Mouse (Mus musculus): Measurements from ENCODE around the gene Gba. TPM values are rescaled to one million over a fixed set of nuclear protein-coding genes. Genes with fewer than 3 reads are reported as not detected.

Gene Gba
- polyA plus RNA-seq, 1 experiment: 69.8 TPM

DNA sequence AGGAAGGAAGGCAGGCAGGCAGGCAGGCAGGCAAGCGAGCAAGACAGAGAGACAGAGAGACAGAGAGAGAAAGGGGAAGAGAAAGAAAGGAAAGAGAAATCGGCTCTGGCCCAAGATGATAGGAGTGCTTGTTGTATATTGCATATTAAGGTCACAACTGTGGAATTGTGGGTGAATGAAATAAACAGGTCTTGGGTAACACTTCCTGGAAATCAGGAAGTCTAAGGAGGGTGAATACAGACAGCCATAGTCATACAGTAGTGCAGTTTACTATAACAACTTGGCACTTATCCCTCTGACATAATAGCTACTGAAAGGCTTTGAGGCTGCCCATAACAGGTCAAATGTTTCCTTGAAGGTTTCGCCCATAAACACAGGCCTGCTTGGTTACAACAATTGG, 2.9 kb upstream of the Gba start:
- WGBS: 77% methylated on average over 3 of the region's 3 CpGs
- DNase-seq: no peak
- Histone ChIP-seq H3K27ac (ENCODE audit: insufficient read depth, low read length) (no peak overlapping the region), H3K4me1 (ENCODE audit: control insufficient read depth, insufficient read depth, low read length) (no peaks in the 10 kb centered on the region; the same call in 1 of the 2 replicates), H3K4me3 (replicated peaks; ENCODE audit: insufficient read depth, low read depth, low read length) (no peak overlapping the region), H3K27me3 (ENCODE audit: control insufficient read depth, insufficient read depth, low read length) (no peaks in the 10 kb centered on the region)
- TF ChIP-seq CTCF (IDR thresholded peaks at IDR 0.05; ENCODE audit: borderline replicate concordance, insufficient read depth, low read depth, low read length) (no peak), POLR2A (IDR thresholded peaks at IDR 0.05; ENCODE audit: borderline replicate concordance, insufficient read depth, low read length) (no peak)

DNA sequence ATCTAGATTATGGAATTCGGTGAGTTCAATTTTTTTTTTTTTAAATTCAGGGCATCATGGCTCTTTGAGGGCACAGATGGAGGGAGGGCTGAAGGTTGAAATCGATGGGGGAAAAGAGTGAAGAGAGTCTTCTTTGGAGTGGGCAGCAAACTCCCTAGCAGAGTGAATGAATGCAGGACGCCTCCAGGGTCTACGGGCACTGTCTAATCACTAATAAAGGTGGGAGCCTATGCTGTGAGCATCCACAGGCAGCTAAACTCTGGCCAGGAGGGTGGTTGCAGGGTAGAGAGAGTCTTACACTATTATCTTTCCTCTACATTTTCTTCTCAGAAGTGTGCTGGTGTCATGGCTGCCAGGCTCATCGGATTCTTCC, 400 bp downstream of the Gba start:
- WGBS: 20% methylated on average over 5 of the region's 5 CpGs
- no peaks in the 10 kb centered on the region; the same call in 1 of the 2 replicates for H3K4me1 ChIP-seq (ENCODE audit: control insufficient read depth, insufficient read depth, low read length)
- H3K27ac ChIP-seq (ENCODE audit: insufficient read depth, low read length): no peak overlapping the region
- TF ChIP-seq CTCF (IDR thresholded peaks at IDR 0.05; ENCODE audit: borderline replicate concordance, insufficient read depth, low read depth, low read length) (no peak), POLR2A (IDR thresholded peaks at IDR 0.05; ENCODE audit: borderline replicate concordance, insufficient read depth, low read length) (no peak)
- no peaks in the 10 kb centered on the region for H3K27me3 ChIP-seq (ENCODE audit: control insufficient read depth, insufficient read depth, low read length)
- DNase-seq: no peak
- H3K4me3 ChIP-seq (replicated peaks; ENCODE audit: insufficient read depth, low read depth, low read length): peak overlapping the region; percentile 72

DNA sequence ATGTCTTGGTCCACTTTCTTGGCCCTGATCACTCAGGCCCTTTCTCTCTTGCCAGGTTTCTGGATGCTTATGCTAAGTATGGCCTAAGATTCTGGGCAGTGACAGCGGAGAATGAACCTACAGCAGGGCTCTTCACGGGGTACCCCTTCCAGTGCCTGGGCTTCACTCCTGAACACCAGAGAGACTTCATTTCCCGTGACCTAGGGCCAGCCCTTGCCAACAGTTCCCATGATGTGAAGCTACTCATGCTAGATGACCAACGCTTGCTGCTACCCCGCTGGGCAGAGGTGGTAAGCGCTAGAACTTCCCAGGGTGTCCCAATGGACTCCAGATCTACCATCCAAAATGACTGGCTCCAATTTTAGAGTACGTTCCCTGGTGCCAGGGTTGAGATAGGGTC, 3.4 kb downstream of the Gba start:
- TF ChIP-seq CTCF (IDR thresholded peaks at IDR 0.05; ENCODE audit: borderline replicate concordance, insufficient read depth, low read depth, low read length) (no peak), POLR2A (IDR thresholded peaks at IDR 0.05; ENCODE audit: borderline replicate concordance, insufficient read depth, low read length) (no peak)
- H3K4me3 ChIP-seq (replicated peaks; ENCODE audit: insufficient read depth, low read depth, low read length): no peak overlapping the region
- no peaks in the 10 kb centered on the region for H3K27me3 ChIP-seq (ENCODE audit: control insufficient read depth, insufficient read depth, low read length)
- H3K4me1 ChIP-seq (ENCODE audit: control insufficient read depth, insufficient read depth, low read length): no peaks in the 10 kb centered on the region; the same call in 1 of the 2 replicates
- H3K27ac ChIP-seq (ENCODE audit: insufficient read depth, low read length): no peak overlapping the region
- 78% methylated on average over 7 of the region's 7 CpGs for WGBS
- no peak for DNase-seq

DNA sequence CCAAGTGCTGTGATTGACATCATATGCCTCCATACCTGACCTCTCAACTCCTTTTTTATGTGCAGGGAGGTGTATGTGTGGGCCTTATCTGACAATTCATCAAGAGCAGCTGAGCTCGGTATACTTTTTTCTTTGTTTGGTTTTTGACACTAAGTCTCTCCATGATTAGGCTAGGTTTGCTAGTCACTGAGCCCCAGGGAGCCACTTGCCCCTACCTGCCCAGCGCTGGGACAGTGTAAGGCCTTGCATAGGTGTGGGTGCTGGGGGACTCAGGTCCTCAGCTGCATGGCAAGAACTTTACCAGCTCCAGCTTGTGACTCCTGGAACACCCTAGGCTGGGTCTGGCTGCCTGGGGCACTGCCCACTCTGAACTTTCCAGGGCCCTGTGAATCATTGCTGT, 4.0 kb downstream of the Gba start:
- Histone ChIP-seq H3K4me1 (ENCODE audit: control insufficient read depth, insufficient read depth, low read length) (no peaks in the 10 kb centered on the region; the same call in 1 of the 2 replicates), H3K27me3 (ENCODE audit: control insufficient read depth, insufficient read depth, low read length) (no peaks in the 10 kb centered on the region), H3K4me3 (replicated peaks; ENCODE audit: insufficient read depth, low read depth, low read length) (no peak overlapping the region), H3K27ac (ENCODE audit: insufficient read depth, low read length) (no peak overlapping the region)
- TF ChIP-seq CTCF (IDR thresholded peaks at IDR 0.05; ENCODE audit: borderline replicate concordance, insufficient read depth, low read depth, low read length) (no peak), POLR2A (IDR thresholded peaks at IDR 0.05; ENCODE audit: borderline replicate concordance, insufficient read depth, low read length) (no peak)
- WGBS: 95% methylated on average over 2 of the region's 2 CpGs
- no peak for DNase-seq

DNA sequence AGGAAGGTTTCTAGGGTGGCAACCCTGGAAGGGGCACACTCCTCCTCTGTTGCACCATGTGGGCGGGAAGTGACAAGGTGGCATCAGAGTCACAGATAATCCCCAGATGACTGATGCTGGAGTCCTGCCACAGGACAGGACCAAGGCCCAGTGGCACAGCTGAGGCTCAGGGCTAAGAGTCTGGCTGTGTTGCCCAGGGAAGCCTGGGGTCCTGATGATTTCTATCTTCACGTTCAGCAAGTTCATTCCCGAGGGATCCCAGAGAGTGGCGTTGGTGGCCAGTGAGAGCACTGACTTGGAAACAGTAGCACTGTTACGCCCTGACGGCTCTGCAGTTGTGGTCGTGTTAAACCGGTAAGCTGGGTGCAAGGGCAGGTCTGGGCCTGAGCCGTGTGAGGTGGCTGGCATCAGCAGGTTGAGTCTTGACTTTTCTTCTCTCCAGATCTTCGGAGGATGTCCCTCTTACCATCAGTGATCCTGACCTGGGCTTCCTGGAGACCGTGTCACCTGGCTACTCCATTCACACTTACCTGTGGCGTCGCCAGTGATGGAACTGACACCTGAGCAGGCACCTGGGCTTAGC, 5.4 kb downstream of the Gba start:
- no peak for DNase-seq
- Histone ChIP-seq H3K27ac (ENCODE audit: insufficient read depth, low read length) (no peak overlapping the region), H3K27me3 (ENCODE audit: control insufficient read depth, insufficient read depth, low read length) (no peaks in the 10 kb centered on the region), H3K4me3 (replicated peaks; ENCODE audit: insufficient read depth, low read depth, low read length) (no peak overlapping the region), H3K4me1 (ENCODE audit: control insufficient read depth, insufficient read depth, low read length) (no peaks in the 10 kb centered on the region; the same call in 1 of the 2 replicates)
- WGBS: 77% methylated on average over 13 of the region's 13 CpGs
- no peak for TF ChIP-seq POLR2A (IDR thresholded peaks at IDR 0.05; ENCODE audit: borderline replicate concordance, insufficient read depth, low read length)

DNA sequence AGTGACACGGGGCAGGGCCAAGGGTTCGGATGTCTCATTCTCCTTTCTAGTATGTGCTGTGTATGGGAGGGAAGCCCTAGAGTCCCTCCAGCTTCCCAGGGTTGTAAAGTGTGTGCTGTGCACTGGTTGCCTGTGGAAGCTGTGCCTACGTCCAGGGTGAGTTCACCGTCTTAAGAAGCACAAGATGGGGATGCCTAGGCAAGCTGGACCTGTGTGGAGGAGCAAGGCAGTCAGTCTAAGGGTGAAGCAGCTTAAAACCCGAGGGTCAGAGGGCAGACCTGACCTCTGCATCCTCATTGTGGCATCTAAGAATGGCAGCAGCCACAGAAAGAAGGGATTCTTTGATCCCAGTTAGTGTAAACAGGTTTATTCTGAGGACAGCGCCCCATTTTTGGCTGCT, 6.0 kb downstream of the Gba start:
- Histone ChIP-seq H3K4me3 (replicated peaks; ENCODE audit: insufficient read depth, low read depth, low read length) (no peak overlapping the region), H3K27ac (ENCODE audit: insufficient read depth, low read length) (no peak overlapping the region), H3K27me3 (ENCODE audit: control insufficient read depth, insufficient read depth, low read length) (no peaks in the 10 kb centered on the region), H3K4me1 (ENCODE audit: control insufficient read depth, insufficient read depth, low read length) (no peaks in the 10 kb centered on the region; the same call in 1 of the 2 replicates)
- DNase-seq: no peak
- WGBS: 87% methylated on average over 6 of the region's 6 CpGs
- no peak for TF ChIP-seq POLR2A (IDR thresholded peaks at IDR 0.05; ENCODE audit: borderline replicate concordance, insufficient read depth, low read length)

DNA sequence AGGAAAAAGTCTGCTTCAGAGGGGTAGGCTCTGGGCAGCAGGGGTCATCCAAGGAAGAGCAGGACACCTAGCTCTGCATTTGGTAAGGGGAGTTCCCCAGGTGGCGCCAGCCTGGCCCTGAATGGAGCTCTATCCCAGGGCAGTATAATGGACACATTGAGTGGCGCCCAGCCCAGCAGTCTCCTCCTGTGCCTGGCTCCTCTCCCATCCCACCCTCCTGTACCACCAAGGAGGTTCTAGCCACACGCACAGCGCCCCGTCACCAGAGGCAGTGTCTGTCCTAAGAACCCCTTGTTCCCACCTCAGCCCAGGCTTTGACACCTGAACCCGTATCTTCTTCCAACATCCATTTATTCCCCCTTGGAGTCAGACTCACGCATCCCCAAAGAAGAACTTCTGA, 7.0 kb downstream of the Gba start:
- DNase-seq: no peak
- WGBS: 73% methylated on average over 7 of the region's 7 CpGs
- Histone ChIP-seq H3K27ac (ENCODE audit: insufficient read depth, low read length) (no peak overlapping the region), H3K27me3 (ENCODE audit: control insufficient read depth, insufficient read depth, low read length) (no peaks in the 10 kb centered on the region), H3K4me1 (ENCODE audit: control insufficient read depth, insufficient read depth, low read length) (no peaks in the 10 kb centered on the region), H3K4me3 (replicated peaks; ENCODE audit: insufficient read depth, low read depth, low read length) (no peak overlapping the region)
- TF ChIP-seq POLR2A (IDR thresholded peaks at IDR 0.05; ENCODE audit: borderline replicate concordance, insufficient read depth, low read length): no peak
- TF ChIP-seq CTCF (IDR thresholded peaks at IDR 0.05; ENCODE audit: borderline replicate concordance, insufficient read depth, low read depth, low read length): no peak

DNA sequence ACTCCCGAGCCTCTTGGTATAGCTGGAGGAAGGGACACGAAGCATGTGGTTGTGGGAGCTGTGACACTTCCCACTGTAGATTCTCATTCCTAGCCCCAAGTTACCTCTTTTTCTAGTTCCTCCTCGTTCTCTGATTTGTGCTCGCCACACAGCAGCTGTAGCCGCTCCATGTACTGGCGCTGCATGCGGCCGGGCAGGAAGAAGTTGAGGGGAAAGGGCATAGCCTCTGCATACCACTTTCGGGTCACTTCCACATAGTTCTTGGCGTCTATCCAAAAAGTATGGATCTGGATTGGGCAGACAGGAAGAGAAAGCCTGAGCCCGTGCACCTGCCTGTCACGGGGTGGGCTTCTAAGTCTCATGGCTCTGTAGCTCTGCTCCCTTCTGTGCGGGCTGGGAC, 7.4 kb downstream of the Gba start:
- TF ChIP-seq POLR2A (IDR thresholded peaks at IDR 0.05; ENCODE audit: borderline replicate concordance, insufficient read depth, low read length): no peak
- TF ChIP-seq CTCF (IDR thresholded peaks at IDR 0.05; ENCODE audit: borderline replicate concordance, insufficient read depth, low read depth, low read length): no peak
- H3K27ac ChIP-seq (ENCODE audit: insufficient read depth, low read length): no peak overlapping the region
- DNase-seq: no peak
- no peak overlapping the region for H3K4me3 ChIP-seq (replicated peaks; ENCODE audit: insufficient read depth, low read depth, low read length)
- no peaks in the 10 kb centered on the region for H3K4me1 ChIP-seq (ENCODE audit: control insufficient read depth, insufficient read depth, low read length)
- 68% methylated on average over 13 of the region's 13 CpGs for WGBS
- no peaks in the 10 kb centered on the region for H3K27me3 ChIP-seq (ENCODE audit: control insufficient read depth, insufficient read depth, low read length)

Measured in cerebellum, adult 2 months (tissue).